9 mouse cellular contexts compared by ENCODE assay signal in genomic region chr11:82032678-82033344, GRCm38 (mm10). TPM values are rescaled to one million over a fixed set of nuclear protein-coding genes. Genes with fewer than 3 reads are reported as not detected.
DNase-seq lines count a peak whose midpoint lies in the region; ATAC-seq lines count a peak whose summit lies in the region.
"Had no signal": no experiment of that assay in that cellular context is flagged by ENCODE, and none has a peak within 500 bp of the region (broad histone marks: within the 10 kb centered on the region; RNA-seq: fewer than 3 reads in every experiment).

No protein-coding gene starts in this region.

- no peak overlapping the region for H3K4me2 ChIP-seq in liver, embryonic 11.5 days
- no peak overlapping the region for H3K4me2 ChIP-seq in embryonic facial prominence, embryonic 15.5 days (replicated peaks)
- H3K4me2 ChIP-seq in limb, embryonic 13.5 days (replicated peaks) = no peak overlapping the region

- H3K4me1 ChIP-seq in liver, embryonic 11.5 days (replicated peaks; ENCODE audit: control insufficient read depth, insufficient read depth, low read length) = no peaks in the 10 kb centered on the region
- H3K4me1 ChIP-seq in embryonic facial prominence, embryonic 15.5 days = peaks cover 21% of the 10 kb centered on the region
- peaks cover 27% of the 10 kb centered on the region for H3K4me1 ChIP-seq in limb, embryonic 13.5 days

- no peaks in the 10 kb centered on the region for H3K36me3 ChIP-seq in liver, embryonic 11.5 days (ENCODE audit: control insufficient read depth, insufficient read depth, low read length)
- H3K36me3 ChIP-seq in embryonic facial prominence, embryonic 15.5 days = no peaks in the 10 kb centered on the region
- no peaks in the 10 kb centered on the region for H3K36me3 ChIP-seq in limb, embryonic 13.5 days

- H3K27ac ChIP-seq in liver, embryonic 11.5 days (ENCODE audit: low read depth, low read length) = no peak overlapping the region
- H3K27ac ChIP-seq in embryonic facial prominence, embryonic 15.5 days (replicated peaks) = peak overlapping the region; percentile 49
- H3K27ac ChIP-seq in limb, embryonic 13.5 days = peak overlapping the region; percentile 48

- no peak overlapping the region for H3K9ac ChIP-seq in liver, embryonic 11.5 days (ENCODE audit: low read depth, low read length)
- no peak overlapping the region for H3K9ac ChIP-seq in embryonic facial prominence, embryonic 15.5 days
- no peak overlapping the region for H3K9ac ChIP-seq in limb, embryonic 13.5 days

- intact Hi-C loops in heart, postnatal 36 days (cut with DNase I) = no loop called here

- no peaks in the 10 kb centered on the region for H3K9me3 ChIP-seq in liver, embryonic 11.5 days (ENCODE audit: control insufficient read depth, low read length)
- no peaks in the 10 kb centered on the region for H3K9me3 ChIP-seq in embryonic facial prominence, embryonic 15.5 days (replicated peaks)
- H3K9me3 ChIP-seq in limb, embryonic 13.5 days = no peaks in the 10 kb centered on the region

- WGBS in liver, embryonic 11.5 days = 50% methylated on average over 8 of the region's 8 CpGs
- 29% methylated on average over 8 of the region's 8 CpGs for WGBS in embryonic facial prominence, embryonic 15.5 days
- WGBS in limb, embryonic 13.5 days = 39% methylated on average over 8 of the region's 8 CpGs

- H3K27me3 ChIP-seq in liver, embryonic 11.5 days (replicated peaks; ENCODE audit: control insufficient read depth, insufficient read depth, low read length) = no peaks in the 10 kb centered on the region
- no peaks in the 10 kb centered on the region; the same call in 1 of the 2 replicates for H3K27me3 ChIP-seq in embryonic facial prominence, embryonic 15.5 days
- peaks cover 11% of the 10 kb centered on the region; the same call in 1 of the 2 replicates for H3K27me3 ChIP-seq in limb, embryonic 13.5 days

- ATAC-seq in liver, embryonic 11.5 days (replicated peaks; ENCODE audit: low FRiP score) = no peak
- peak; percentile 59; the same call in 1 of the 2 replicates for ATAC-seq in embryonic facial prominence, embryonic 15.5 days (ENCODE audit: insufficient number of reproducible peaks, low FRiP score, low TSS enrichment, low read depth)
- peak; percentile 79 for ATAC-seq in limb, embryonic 13.5 days (ENCODE audit: low FRiP score, low read depth)

- no peak overlapping the region for H3K4me3 ChIP-seq in liver, embryonic 11.5 days (ENCODE audit: low read depth, low read length)
- H3K4me3 ChIP-seq in embryonic facial prominence, embryonic 15.5 days (replicated peaks) = no peak overlapping the region
- no peak overlapping the region for H3K4me3 ChIP-seq in limb, embryonic 13.5 days

- DNase-seq in liver = peak; percentile 34
- no peak for DNase-seq in liver, embryonic 11.5 days (ENCODE audit: low spot score)
- DNase-seq in heart, postnatal 36 days = peak; percentile 74 to 78
- DNase-seq in ovary, postnatal 36 days (ENCODE audit: low spot score) = peak; percentile 47
- no peak for DNase-seq in frontal cortex, postnatal 14 days (ENCODE audit: low spot score in 2 of 2)
- DNase-seq in left cerebral cortex, adult 18-20 months (ENCODE audit: low spot score in 2 of 2) = no peak

RNA-seq across cellular contexts. Expression of gene Ccl2, which starts 2.6 kb away (rescaled TPM):
- 1.4 and 1.8 TPM in 2 replicates for polyA plus RNA-seq in liver, embryonic 11.5 days (2014; fragmentation: Nextera tagmentation; extraction: Ambion mirVana)
- 5.0 and 6.5 TPM in 2 replicates for polyA plus RNA-seq in embryonic facial prominence, embryonic 15.5 days (2015; fragmentation: Nextera tagmentation; extraction: Ambion mirVana)
- total RNA-seq in heart, postnatal 36 days (2021) = 1 to 10 TPM; 1.5 TPM
- 4.7 and 5.2 TPM in 2 replicates for polyA plus RNA-seq in limb, embryonic 13.5 days (2015; fragmentation: Nextera tagmentation; extraction: Ambion mirVana)
- total RNA-seq in left cerebral cortex, adult 18-20 months (2021) = under 1 TPM in 1 of 2 experiments, not detected in 1; 0.63 TPM

RNA-seq across cellular contexts. Expression of gene Gm17268, which starts 5.6 kb away (rescaled TPM):
- polyA plus RNA-seq in liver, embryonic 11.5 days (2014; fragmentation: Nextera tagmentation; extraction: Ambion mirVana) = not detected in 2 replicates
- not detected in 2 replicates for polyA plus RNA-seq in embryonic facial prominence, embryonic 15.5 days (2015; fragmentation: Nextera tagmentation; extraction: Ambion mirVana)
- not detected for total RNA-seq in heart, postnatal 36 days (2021)
- not detected in 2 replicates for polyA plus RNA-seq in limb, embryonic 13.5 days (2015; fragmentation: Nextera tagmentation; extraction: Ambion mirVana)
- total RNA-seq in left cerebral cortex, adult 18-20 months (2021) = not detected
- total RNA-seq: hematopoietic stem cell, adult 5-6 weeks had no signal

RNA-seq across cellular contexts. Expression of gene Ccl7, which starts 12.7 kb away (rescaled TPM):
- polyA plus RNA-seq in liver, embryonic 11.5 days (2014; fragmentation: Nextera tagmentation; extraction: Ambion mirVana) = 0.36 and 0.39 TPM in 2 replicates
- polyA plus RNA-seq in embryonic facial prominence, embryonic 15.5 days (2015; fragmentation: Nextera tagmentation; extraction: Ambion mirVana) = 3.3 and 4.1 TPM in 2 replicates
- total RNA-seq in heart, postnatal 36 days (2021) = under 1 TPM; 0.46 to 0.92 TPM
- 2.1 TPM in 2 replicates for polyA plus RNA-seq in limb, embryonic 13.5 days (2015; fragmentation: Nextera tagmentation; extraction: Ambion mirVana)
- not detected for total RNA-seq in left cerebral cortex, adult 18-20 months (2021)
- total RNA-seq: hematopoietic stem cell, adult 5-6 weeks had no signal

RNA-seq across cellular contexts. Expression of gene Ccl11, which starts 24.8 kb away (rescaled TPM):
- polyA plus RNA-seq in liver, embryonic 11.5 days (2014; fragmentation: Nextera tagmentation; extraction: Ambion mirVana) = not detected in 2 replicates
- polyA plus RNA-seq in embryonic facial prominence, embryonic 15.5 days (2015; fragmentation: Nextera tagmentation; extraction: Ambion mirVana) = 6.9 and 7.3 TPM in 2 replicates
- total RNA-seq in heart, postnatal 36 days (2021) = 1 to 10 TPM; 1.6 to 1.7 TPM
- 2.2 and 2.3 TPM in 2 replicates for polyA plus RNA-seq in limb, embryonic 13.5 days (2015; fragmentation: Nextera tagmentation; extraction: Ambion mirVana)
- not detected for total RNA-seq in left cerebral cortex, adult 18-20 months (2021)
- total RNA-seq: hematopoietic stem cell, adult 5-6 weeks had no signal

Comparison
In these comparisons a context has a peak if more than half of its experiments do, and no peak if none do; other contexts are left out.
1. DNase-seq: peak in liver (single experiment), heart, postnatal 36 days (2 of 2) and ovary, postnatal 36 days (single experiment); none in liver, embryonic 11.5 days (single experiment), frontal cortex, postnatal 14 days (0 of 2) and left cerebral cortex, adult 18-20 months (0 of 2).